Mouse (Mus musculus) cerebellum, adult 2 months (tissue): ENCODE results near the gene Nup153.

Source experiments
- CTCF ChIP-seq: fragments of 200-500 bp; IDR thresholded peaks from 2 replicates; pipeline ENCODE4 v1.5.1; 2011; ENCODE audit warnings: low read depth, mild to moderate bottlenecking, control low read depth, low read length, moderate library complexity, borderline replicate concordance; ENCODE audit not compliant: insufficient read depth
- POLR2A ChIP-seq: fragments of 200-500 bp; IDR thresholded peaks from 2 replicates; pipeline ENCODE4 v1.6.1; 2011; ENCODE audit warnings: low read length, control low read depth, borderline replicate concordance; ENCODE audit not compliant: insufficient read depth

DNA sequence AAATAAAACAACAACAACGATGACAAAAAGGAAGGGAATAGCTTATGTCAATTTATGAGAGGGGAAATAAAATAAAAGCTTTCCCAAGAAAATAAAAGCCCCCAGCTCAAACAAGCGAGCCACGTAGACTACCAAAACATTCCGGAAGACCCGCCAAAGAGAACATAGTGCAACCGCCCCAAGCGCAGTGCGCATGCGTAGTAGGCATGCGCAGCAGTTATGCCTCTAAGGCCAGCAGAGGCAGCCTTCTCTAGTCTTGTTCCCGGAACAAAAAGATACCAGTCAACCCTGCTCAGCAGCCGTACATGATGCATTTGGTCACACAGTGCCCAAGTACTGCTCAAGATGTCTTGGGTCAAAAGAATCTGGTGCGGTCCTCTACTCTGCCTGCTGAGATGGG is 30.9 kb upstream of the Nup153 start:
- TF ChIP-seq CTCF (no peak), POLR2A (no peak)
